28 mouse cellular contexts compared by ENCODE assay signal in genomic region chr5:118987376-118988000, GRCm38 (mm10).
A peak's percentile ranks its signal among the peaks of the same experiment; 100 is the strongest.
DNase-seq lines count a peak whose midpoint lies in the region; ATAC-seq and TF ChIP-seq lines count a peak whose summit lies in the region.
"Had no signal": no experiment of that assay in that cellular context is flagged by ENCODE, and none has a peak within 500 bp of the region (broad histone marks: within the 10 kb centered on the region; RNA-seq: fewer than 3 reads in every experiment).

No protein-coding gene starts in this region.

- H3K4me1 ChIP-seq in forebrain, embryonic 10.5 days: peaks cover 16% of the 10 kb centered on the region
- no peaks in the 10 kb centered on the region for H3K4me1 ChIP-seq in forebrain, embryonic 12.5 days
- H3K4me1 ChIP-seq in kidney, adult 2 months (ENCODE audit: control insufficient read depth, insufficient read depth, low read length): 0 out of 2 replicates have a peak, but pooled peaks cover 2% of the 10 kb centered on the region
- no peaks in the 10 kb centered on the region for H3K4me1 ChIP-seq in midbrain, embryonic 11.5 days (ENCODE audit: control insufficient read depth, insufficient read depth, low read length)
- H3K4me1 ChIP-seq in midbrain, embryonic 13.5 days (replicated peaks): peaks cover 4% of the 10 kb centered on the region; the same call in 1 of the 2 replicates
- H3K4me1 ChIP-seq: embryonic facial prominence, embryonic 15.5 days; forebrain, embryonic 13.5 days had no signal

- peaks cover 64% of the 10 kb centered on the region for H3K27me3 ChIP-seq in forebrain, embryonic 10.5 days (ENCODE audit: poor library complexity, severe bottlenecking)
- H3K27me3 ChIP-seq in forebrain, embryonic 12.5 days: 0 out of 2 replicates have a peak, but pooled peaks cover 4% of the 10 kb centered on the region
- no peaks in the 10 kb centered on the region for H3K27me3 ChIP-seq in kidney, adult 2 months (replicated peaks; ENCODE audit: control insufficient read depth, insufficient read depth, low read length)
- no peaks in the 10 kb centered on the region for H3K27me3 ChIP-seq in midbrain, embryonic 11.5 days (ENCODE audit: control insufficient read depth, insufficient read depth, low read length)
- no peaks in the 10 kb centered on the region for H3K27me3 ChIP-seq in midbrain, embryonic 13.5 days
- H3K27me3 ChIP-seq: CH12.LX; forebrain, embryonic 13.5 days had no signal

- H3K4me3 ChIP-seq in forebrain, embryonic 10.5 days: no peak overlapping the region
- H3K4me3 ChIP-seq in forebrain, embryonic 12.5 days (replicated peaks): no peak overlapping the region
- no peak overlapping the region for H3K4me3 ChIP-seq in kidney, adult 2 months (ENCODE audit: insufficient read depth, low read depth, low read length)
- H3K4me3 ChIP-seq in midbrain, embryonic 11.5 days (ENCODE audit: low read depth, low read length): no peak overlapping the region
- no peak overlapping the region for H3K4me3 ChIP-seq in midbrain, embryonic 13.5 days (replicated peaks)
- H3K4me3 ChIP-seq: embryonic facial prominence, embryonic 12.5 days; embryonic facial prominence, embryonic 15.5 days; forebrain, embryonic 13.5 days had no signal

- no peak for ATAC-seq in forebrain, embryonic 12.5 days (ENCODE audit: low FRiP score)
- ATAC-seq in midbrain, embryonic 11.5 days (ENCODE audit: low FRiP score): no peak
- ATAC-seq in midbrain, embryonic 13.5 days: no peak
- ATAC-seq: forebrain, embryonic 13.5 days; forebrain, embryonic 16.5 days; hindbrain, postnatal 0 days; inflammation-experienced regulatory T-cells, adult 6 months; intestine, embryonic 16.5 days; Patski had no signal

- no peak overlapping the region for H3K4me2 ChIP-seq in forebrain, embryonic 12.5 days
- no peak overlapping the region for H3K4me2 ChIP-seq in midbrain, embryonic 11.5 days
- H3K4me2 ChIP-seq in midbrain, embryonic 13.5 days (replicated peaks): no peak overlapping the region
- H3K4me2 ChIP-seq: embryonic facial prominence, embryonic 12.5 days; embryonic facial prominence, embryonic 15.5 days; forebrain, embryonic 13.5 days; heart, embryonic 11.5 days; hindbrain, embryonic 14.5 days had no signal

- TF ChIP-seq CTCF in kidney, adult 2 months (conservative IDR thresholded peaks at IDR 0.05; ENCODE audit: insufficient read depth, insufficient read length, low read depth, low read length): no peak

- no peaks in the 10 kb centered on the region for H3K9me3 ChIP-seq in forebrain, embryonic 10.5 days
- no peaks in the 10 kb centered on the region for H3K9me3 ChIP-seq in forebrain, embryonic 12.5 days
- H3K9me3 ChIP-seq in midbrain, embryonic 11.5 days (ENCODE audit: control insufficient read depth, low read length): no peaks in the 10 kb centered on the region
- no peaks in the 10 kb centered on the region for H3K9me3 ChIP-seq in midbrain, embryonic 13.5 days
- H3K9me3 ChIP-seq: embryonic facial prominence, embryonic 12.5 days; embryonic facial prominence, embryonic 15.5 days; forebrain, embryonic 13.5 days had no signal

- peak overlapping the region; percentile 44; the same call in 1 of the 2 replicates for H3K27ac ChIP-seq in forebrain, embryonic 10.5 days
- no peak overlapping the region for H3K27ac ChIP-seq in forebrain, embryonic 12.5 days
- no peak overlapping the region for H3K27ac ChIP-seq in kidney, adult 2 months (ENCODE audit: insufficient read depth, low read depth, low read length)
- no peak overlapping the region for H3K27ac ChIP-seq in midbrain, embryonic 11.5 days (ENCODE audit: low read depth, low read length)
- no peak overlapping the region for H3K27ac ChIP-seq in midbrain, embryonic 13.5 days
- H3K27ac ChIP-seq: embryonic facial prominence, embryonic 12.5 days; embryonic facial prominence, embryonic 15.5 days; forebrain, embryonic 13.5 days; hindbrain, embryonic 14.5 days; hindbrain, postnatal 0 days had no signal

- DNase-seq in forebrain, embryonic 10.5 days (ENCODE audit: extremely low spot score, low spot score): peak; percentile 28
- DNase-seq in kidney, adult 2 months: peak; percentile 27
- DNase-seq in kidney, postnatal 14 days: no peak
- peak; percentile 78 for DNase-seq in midbrain, embryonic 11.5 days (ENCODE audit: low spot score, missing footprints)
- peak; percentile 45 for DNase-seq in embryo, embryonic 9.5 days (ENCODE audit: extremely low spot score)
- no peak for DNase-seq in cerebellum, postnatal 4 days (ENCODE audit: low spot score in 2 of 2)
- DNase-seq: adrenal gland, postnatal 10 days; adrenal gland, postnatal 36 days; B cell, adult 2 months; cerebellum, adult 18-20 months; cerebellum, adult 9-10 months; cerebellum, postnatal 25 days; gastrocnemius, postnatal 10 days; heart, adult 11 months had no signal

- H3K36me3 ChIP-seq in forebrain, embryonic 10.5 days (replicated peaks): no peaks in the 10 kb centered on the region
- no peaks in the 10 kb centered on the region for H3K36me3 ChIP-seq in forebrain, embryonic 12.5 days (replicated peaks)
- H3K36me3 ChIP-seq in kidney, adult 2 months (ENCODE audit: control insufficient read depth, insufficient read depth, low read length): no peaks in the 10 kb centered on the region
- no peaks in the 10 kb centered on the region for H3K36me3 ChIP-seq in midbrain, embryonic 11.5 days (ENCODE audit: control insufficient read depth, insufficient read depth, low read length)
- H3K36me3 ChIP-seq in midbrain, embryonic 13.5 days: no peaks in the 10 kb centered on the region
- H3K36me3 ChIP-seq: embryonic facial prominence, embryonic 12.5 days; embryonic facial prominence, embryonic 15.5 days; G1E had no signal

- WGBS in forebrain, embryonic 10.5 days: 50% methylated on average over 10 of the region's 10 CpGs
- 70% methylated on average over 10 of the region's 10 CpGs for WGBS in forebrain, embryonic 12.5 days
- WGBS in kidney, adult 2 months: 58% methylated on average over 10 of the region's 10 CpGs
- 66% methylated on average over 10 of the region's 10 CpGs for WGBS in midbrain, embryonic 11.5 days
- 68% methylated on average over 10 of the region's 10 CpGs for WGBS in midbrain, embryonic 13.5 days

- no peak overlapping the region for H3K9ac ChIP-seq in forebrain, embryonic 12.5 days
- no peak overlapping the region for H3K9ac ChIP-seq in midbrain, embryonic 11.5 days (ENCODE audit: low read length)
- no peak overlapping the region for H3K9ac ChIP-seq in midbrain, embryonic 13.5 days (replicated peaks)
- H3K9ac ChIP-seq: embryonic facial prominence, embryonic 12.5 days; embryonic facial prominence, embryonic 15.5 days; forebrain, embryonic 13.5 days; hindbrain, embryonic 14.5 days had no signal

- TF ChIP-seq POLR2A in kidney, adult 2 months (IDR thresholded peaks at IDR 0.05; ENCODE audit: low read depth, low read length): no peak

Comparison
In these comparisons a context has a peak if more than half of its experiments do, and no peak if none do; other contexts are left out.
1. DNase-seq: peak in forebrain, embryonic 10.5 days (single experiment), kidney, adult 2 months (single experiment), midbrain, embryonic 11.5 days (single experiment) and embryo, embryonic 9.5 days (single experiment); none in kidney, postnatal 14 days (single experiment) and cerebellum, postnatal 4 days (0 of 2).